Mouse (Mus musculus): Measurements from ENCODE around the gene Mgst2. TPM values are rescaled to one million over a fixed set of nuclear protein-coding genes. Genes with fewer than 3 reads are reported as not detected.

Gene Mgst2
- polyA plus RNA-seq, 1 experiment from 2014 or later = 17.9 TPM

DNA sequence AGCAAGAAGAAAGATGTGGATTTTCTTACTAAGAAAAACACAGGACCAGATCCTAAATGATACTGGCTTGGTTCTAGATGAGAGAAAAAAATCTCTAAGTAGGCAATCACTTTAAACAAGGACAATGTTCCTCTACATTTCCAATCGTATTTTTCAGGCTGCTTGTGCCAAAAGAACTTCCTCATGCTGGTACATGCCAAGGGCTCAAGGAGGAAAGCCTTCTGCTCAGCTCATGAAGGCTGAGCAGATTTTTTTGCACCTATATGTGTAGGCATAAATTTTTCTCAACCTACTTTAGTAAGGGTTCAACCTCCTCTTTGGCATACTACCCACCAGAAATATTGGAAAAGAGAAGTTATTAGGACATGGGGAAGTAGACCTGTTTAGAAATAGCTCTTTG lies 59.8 kb downstream of the Mgst2 start:
- no peak for ATAC-seq (ENCODE audit: insufficient number of reproducible peaks, low FRiP score, low TSS enrichment, low read depth)
- Histone ChIP-seq H3K27me3 (no peaks in the 10 kb centered on the region), H3K9ac (no peak overlapping the region), H3K4me1 (peaks cover 12% of the 10 kb centered on the region; the same call in 1 of the 2 replicates), H3K36me3 (no peaks in the 10 kb centered on the region), H3K9me3 (replicated peaks) (no peaks in the 10 kb centered on the region), H3K27ac (replicated peaks) (no peak overlapping the region), H3K4me2 (replicated peaks) (no peak overlapping the region), H3K4me3 (replicated peaks) (no peak overlapping the region)
- WGBS = 55% methylated on average over 1 of the region's 1 CpGs

DNA sequence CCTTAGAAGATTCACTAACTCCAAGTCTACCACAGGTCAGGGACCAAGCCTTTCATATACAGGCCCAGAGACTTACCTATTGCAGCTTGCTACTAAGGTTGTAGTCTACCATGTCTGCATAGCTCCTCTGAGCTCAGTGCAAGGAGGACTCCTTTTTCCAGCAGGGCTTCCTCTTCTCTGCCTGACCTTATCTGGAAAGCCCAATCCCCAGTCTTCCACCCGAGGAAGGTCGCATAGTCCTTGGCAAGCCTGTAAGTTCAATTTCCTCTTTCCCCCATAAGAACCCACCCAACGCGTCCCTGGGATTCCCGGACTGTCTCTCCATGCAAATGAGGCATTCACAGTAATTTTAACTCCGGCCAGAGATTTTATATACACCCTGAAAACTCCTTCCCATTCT lies 66.1 kb downstream of the Mgst2 start:
- whole genome bisulfite sequencing = 76% methylated on average over 6 of the region's 6 CpGs
- Histone ChIP-seq H3K4me2 (replicated peaks) (no peak overlapping the region), H3K4me3 (replicated peaks) (no peak overlapping the region), H3K36me3 (no peaks in the 10 kb centered on the region), H3K27ac (replicated peaks) (no peak overlapping the region), H3K9ac (no peak overlapping the region), H3K27me3 (no peaks in the 10 kb centered on the region), H3K9me3 (replicated peaks) (no peaks in the 10 kb centered on the region), H3K4me1 (peaks cover 13% of the 10 kb centered on the region; the same call in 1 of the 2 replicates)
- ATAC-seq (ENCODE audit: insufficient number of reproducible peaks, low FRiP score, low TSS enrichment, low read depth) = no peak

DNA sequence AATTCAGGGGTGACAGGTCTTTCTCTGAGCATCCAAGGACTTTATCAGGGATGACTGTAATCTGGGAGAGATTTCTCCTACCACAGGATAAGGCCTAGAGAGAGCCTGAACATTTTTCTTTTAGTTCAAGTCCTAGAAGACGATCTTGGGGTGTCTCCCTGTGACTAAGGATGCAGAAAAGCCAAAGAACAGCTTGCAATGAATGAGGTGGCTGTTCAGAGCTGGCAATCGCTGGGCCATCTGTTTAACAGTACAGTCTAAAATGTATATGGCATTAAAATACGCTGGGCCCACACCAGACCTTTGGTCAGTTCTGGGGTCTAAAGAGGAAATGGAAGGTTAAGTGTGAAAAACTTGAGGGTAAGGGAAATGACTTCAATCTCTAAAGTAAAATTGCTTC lies 67.3 kb downstream of the Mgst2 start:
- Histone ChIP-seq H3K27ac (replicated peaks) (no peak overlapping the region), H3K4me2 (replicated peaks) (no peak overlapping the region), H3K36me3 (no peaks in the 10 kb centered on the region), H3K9me3 (replicated peaks) (no peaks in the 10 kb centered on the region), H3K9ac (no peak overlapping the region), H3K4me3 (replicated peaks) (no peak overlapping the region), H3K27me3 (no peaks in the 10 kb centered on the region), H3K4me1 (peaks cover 13% of the 10 kb centered on the region; the same call in 1 of the 2 replicates)
- 69% methylated on average over 3 of the region's 3 CpGs for WGBS
- no peak for ATAC-seq (ENCODE audit: insufficient number of reproducible peaks, low FRiP score, low TSS enrichment, low read depth)

DNA sequence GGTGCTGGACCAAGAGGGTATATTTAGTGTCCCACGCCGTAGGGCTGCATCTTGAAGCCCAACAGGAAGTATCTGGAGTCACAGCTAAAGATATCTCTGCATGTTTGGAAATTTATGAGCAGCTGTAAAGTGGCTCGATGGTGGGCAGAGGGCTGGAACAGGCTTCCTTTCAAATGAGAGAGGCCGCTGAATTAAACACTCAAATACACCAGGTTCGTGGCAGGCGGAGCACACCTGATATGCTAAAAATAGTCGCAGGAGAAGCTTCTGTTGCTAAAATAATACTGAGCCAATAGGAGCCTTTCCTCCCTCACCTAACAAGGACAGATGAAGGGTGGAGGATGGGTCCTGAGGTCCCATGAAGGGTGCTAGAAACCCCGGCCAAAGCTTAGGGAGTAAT lies 67.8 kb downstream of the Mgst2 start:
- Histone ChIP-seq H3K4me3 (replicated peaks) (no peak overlapping the region), H3K4me2 (replicated peaks) (no peak overlapping the region), H3K9me3 (replicated peaks) (no peaks in the 10 kb centered on the region), H3K9ac (no peak overlapping the region), H3K36me3 (no peaks in the 10 kb centered on the region), H3K4me1 (peaks cover 12% of the 10 kb centered on the region; the same call in 1 of the 2 replicates), H3K27ac (replicated peaks) (peak overlapping the region; percentile 9; the same call in 1 of the 2 replicates), H3K27me3 (no peaks in the 10 kb centered on the region)
- no peak for ATAC-seq (ENCODE audit: insufficient number of reproducible peaks, low FRiP score, low TSS enrichment, low read depth)
- WGBS = 59% methylated on average over 8 of the region's 8 CpGs

DNA sequence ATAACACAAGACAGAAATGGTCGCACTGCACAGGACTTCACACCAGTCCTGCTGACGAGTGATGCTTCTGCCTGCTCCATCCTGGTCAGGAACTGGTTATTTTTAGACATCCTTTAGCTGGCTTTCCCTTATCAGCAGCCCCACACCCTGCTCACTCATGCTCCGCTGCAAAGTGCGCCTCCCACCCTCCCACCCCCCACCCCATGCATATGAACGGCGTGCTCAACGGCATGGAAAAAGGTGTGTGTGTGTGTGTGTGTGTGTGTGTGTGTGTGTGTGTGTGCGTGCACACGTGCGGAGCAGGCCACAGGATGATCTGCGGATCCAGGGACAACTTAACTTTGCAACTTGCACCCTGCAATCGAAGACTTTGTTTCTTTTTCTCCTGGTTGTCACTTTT lies 68.3 kb downstream of the Mgst2 start:
- Histone ChIP-seq H3K36me3 (no peaks in the 10 kb centered on the region), H3K27ac (replicated peaks) (no peak overlapping the region), H3K4me2 (replicated peaks) (no peak overlapping the region), H3K4me1 (peaks cover 8% of the 10 kb centered on the region; the same call in 1 of the 2 replicates), H3K9me3 (replicated peaks) (no peaks in the 10 kb centered on the region), H3K4me3 (replicated peaks) (no peak overlapping the region), H3K9ac (no peak overlapping the region), H3K27me3 (no peaks in the 10 kb centered on the region)
- no peak for ATAC-seq (ENCODE audit: insufficient number of reproducible peaks, low FRiP score, low TSS enrichment, low read depth)
- WGBS = 84% methylated on average over 12 of the region's 12 CpGs

DNA sequence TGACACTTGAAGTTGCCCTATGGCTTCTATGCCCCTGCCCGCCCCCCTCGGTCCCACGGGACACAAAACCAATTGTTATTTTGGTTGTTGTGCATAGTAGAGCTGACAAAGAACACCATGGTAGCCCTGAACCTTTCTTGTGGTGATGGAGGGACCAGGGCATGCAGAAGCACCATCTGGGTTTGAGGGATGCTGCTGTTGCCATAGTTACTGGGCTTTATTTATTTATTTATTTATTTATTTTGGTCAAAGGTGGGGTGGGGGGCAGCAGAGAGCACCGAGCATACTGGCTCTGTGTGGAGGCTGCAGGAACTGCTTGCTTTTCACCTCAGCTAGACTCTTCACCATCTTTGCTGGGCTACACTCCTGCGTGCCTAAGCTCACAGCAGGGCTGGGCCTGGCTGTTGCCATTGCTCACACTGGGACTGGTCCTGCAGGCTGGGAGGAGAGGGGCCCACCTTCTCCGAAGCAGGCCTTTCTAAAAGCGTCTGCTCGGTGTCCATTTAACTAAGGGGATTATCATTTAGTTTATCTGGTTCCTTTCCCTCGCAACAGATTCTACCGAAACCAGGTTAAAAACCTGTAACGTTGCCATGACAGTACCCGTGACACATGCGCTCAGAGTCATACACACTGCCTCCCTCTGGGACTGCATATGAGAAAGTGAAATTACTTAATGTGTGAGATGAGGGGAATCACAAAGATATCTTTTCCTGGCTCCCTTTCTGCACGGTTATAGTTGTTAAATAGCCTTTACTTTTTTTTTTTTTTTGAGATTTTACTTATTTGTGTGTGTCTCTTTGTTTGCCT lies 69.2 kb downstream of the Mgst2 start:
- Histone ChIP-seq H3K36me3 (no peaks in the 10 kb centered on the region), H3K4me2 (replicated peaks) (no peak overlapping the region), H3K4me1 (peaks cover 7% of the 10 kb centered on the region; the same call in 1 of the 2 replicates), H3K9ac (no peak overlapping the region), H3K27ac (replicated peaks) (no peak overlapping the region), H3K9me3 (replicated peaks) (no peaks in the 10 kb centered on the region), H3K4me3 (replicated peaks) (no peak overlapping the region), H3K27me3 (no peaks in the 10 kb centered on the region)
- no peak for ATAC-seq (ENCODE audit: insufficient number of reproducible peaks, low FRiP score, low TSS enrichment, low read depth)
- WGBS = 71% methylated on average over 14 of the region's 14 CpGs

DNA sequence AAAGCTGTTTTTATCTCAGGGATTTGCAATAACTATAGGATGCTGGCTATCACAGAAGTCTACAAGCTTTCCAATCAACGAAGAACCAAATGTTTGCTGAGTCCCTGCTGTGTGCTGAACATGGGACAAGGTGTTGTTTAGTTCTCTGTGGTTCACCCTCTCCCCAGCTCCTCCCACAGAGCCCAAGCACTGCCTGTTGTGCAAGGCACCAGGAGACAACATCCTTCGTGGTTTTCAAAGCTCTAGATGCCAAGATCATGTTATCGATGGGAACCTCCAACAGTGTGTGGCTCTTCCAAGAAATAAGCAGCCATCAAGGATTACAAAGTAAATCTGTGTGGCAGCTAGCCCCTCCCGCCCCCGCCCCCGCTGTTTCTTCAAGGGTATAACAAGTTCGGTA lies 70.5 kb downstream of the Mgst2 start:
- no peaks in the 10 kb centered on the region for H3K27me3 ChIP-seq
- no peak overlapping the region for H3K4me2 ChIP-seq (replicated peaks)
- H3K36me3 ChIP-seq = no peaks in the 10 kb centered on the region
- ATAC-seq (ENCODE audit: insufficient number of reproducible peaks, low FRiP score, low TSS enrichment, low read depth) = no peak
- no peaks in the 10 kb centered on the region for H3K9me3 ChIP-seq (replicated peaks)
- H3K9ac ChIP-seq = no peak overlapping the region
- WGBS = 77% methylated on average over 7 of the region's 7 CpGs
- no peak overlapping the region for H3K27ac ChIP-seq (replicated peaks)
- H3K4me3 ChIP-seq (replicated peaks) = no peak overlapping the region
- peaks cover 7% of the 10 kb centered on the region; the same call in 1 of the 2 replicates for H3K4me1 ChIP-seq

DNA sequence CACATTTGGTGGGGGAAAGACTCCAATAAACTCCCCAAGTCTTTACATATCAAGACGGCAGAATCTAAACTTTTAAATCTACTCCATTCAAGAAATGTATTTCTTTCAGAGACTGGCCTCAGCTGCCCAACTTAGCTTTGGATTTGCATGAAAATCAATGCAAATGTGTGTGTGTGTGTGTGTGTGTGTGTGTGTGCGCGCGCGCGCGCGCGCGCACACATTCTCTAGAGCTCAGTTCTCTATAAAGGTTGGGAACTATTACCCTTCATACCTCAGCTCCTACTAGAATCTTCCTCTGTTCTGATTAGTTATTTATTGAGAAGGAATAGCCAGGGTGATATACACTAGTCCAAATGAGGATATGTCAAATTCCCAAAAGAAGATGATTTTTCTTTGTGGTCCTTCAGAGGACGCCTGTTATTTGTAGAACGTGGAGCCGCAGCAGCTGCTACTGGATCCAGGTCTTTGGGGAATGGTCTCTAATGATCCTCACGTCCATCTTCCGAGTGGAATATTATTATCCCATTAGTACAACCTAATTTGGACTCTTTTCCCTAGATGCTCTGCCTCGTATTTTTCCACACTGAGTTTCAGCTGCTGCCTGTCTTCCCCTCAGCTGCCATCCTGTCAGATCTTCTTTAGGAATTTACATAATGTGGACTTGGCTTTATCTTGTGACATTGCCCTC lies 71.9 kb downstream of the Mgst2 start:
- 82% methylated on average over 16 of the region's 16 CpGs for WGBS
- H3K27ac ChIP-seq (replicated peaks) = no peak overlapping the region
- no peak overlapping the region for H3K9ac ChIP-seq
- no peaks in the 10 kb centered on the region for H3K9me3 ChIP-seq (replicated peaks)
- ATAC-seq (ENCODE audit: insufficient number of reproducible peaks, low FRiP score, low TSS enrichment, low read depth) = no peak
- H3K4me3 ChIP-seq (replicated peaks) = no peak overlapping the region
- no peak overlapping the region for H3K4me2 ChIP-seq (replicated peaks)
- no peaks in the 10 kb centered on the region for H3K36me3 ChIP-seq
- no peaks in the 10 kb centered on the region for H3K27me3 ChIP-seq
- 0 out of 2 replicates have a peak, but pooled peaks cover 3% of the 10 kb centered on the region for H3K4me1 ChIP-seq

Other genes with a start within 250 kb of the Mgst2 start
- 40.6 and 41.4 TPM in 2 replicates for gene Naa15, start 245.2 kb upstream of the Mgst2 start, polyA plus RNA-seq (2015; fragmentation: Nextera tagmentation; extraction: Ambion mirVana)
- 24.8 and 26.3 TPM in 2 replicates for gene Rab33b, start 176.4 kb upstream of the Mgst2 start, polyA plus RNA-seq (2015; fragmentation: Nextera tagmentation; extraction: Ambion mirVana)
- gene Setd7, start 99.5 kb upstream of the Mgst2 start, polyA plus RNA-seq (2015; fragmentation: Nextera tagmentation; extraction: Ambion mirVana) = 3.6 and 4.2 TPM in 2 replicates

Measured in embryonic facial prominence, embryonic 15.5 days (tissue).